Mouse (Mus musculus) frontal cortex, adult 2 months (tissue): ENCODE measurements around the gene Timm10. TPM values are rescaled to one million over a fixed set of nuclear protein-coding genes. Genes with fewer than 3 reads are reported as not detected.
A peak's percentile ranks its signal among the peaks of the same experiment; 100 is the strongest.
"Not testable (repeated sequence)": the region's sequence is repeated elsewhere in the genome, so short reads cannot be mapped to it uniquely, and the experiment has no call there.

Experiments
- DNase-seq, 2 experiments: peaks; one replicate each; pipeline ENCODE4 v3.0.0; 2022; ENCODE audit warnings: low spot score in 1 of 2; ENCODE audit errors: extremely low spot score in 1 of 2
- polyA plus RNA-seq: library from polyadenylated mRNA; depleted of rRNA; stranded (reverse); fragments of >200 nt; gene quantifications from 2 replicates; pipeline ENCODE4 v1.2.3, GENCODE M21; 2012; rRNA removed

Timm10 gene
- 86.2 and 96.6 TPM in 2 replicates for polyA plus RNA-seq

DNA sequence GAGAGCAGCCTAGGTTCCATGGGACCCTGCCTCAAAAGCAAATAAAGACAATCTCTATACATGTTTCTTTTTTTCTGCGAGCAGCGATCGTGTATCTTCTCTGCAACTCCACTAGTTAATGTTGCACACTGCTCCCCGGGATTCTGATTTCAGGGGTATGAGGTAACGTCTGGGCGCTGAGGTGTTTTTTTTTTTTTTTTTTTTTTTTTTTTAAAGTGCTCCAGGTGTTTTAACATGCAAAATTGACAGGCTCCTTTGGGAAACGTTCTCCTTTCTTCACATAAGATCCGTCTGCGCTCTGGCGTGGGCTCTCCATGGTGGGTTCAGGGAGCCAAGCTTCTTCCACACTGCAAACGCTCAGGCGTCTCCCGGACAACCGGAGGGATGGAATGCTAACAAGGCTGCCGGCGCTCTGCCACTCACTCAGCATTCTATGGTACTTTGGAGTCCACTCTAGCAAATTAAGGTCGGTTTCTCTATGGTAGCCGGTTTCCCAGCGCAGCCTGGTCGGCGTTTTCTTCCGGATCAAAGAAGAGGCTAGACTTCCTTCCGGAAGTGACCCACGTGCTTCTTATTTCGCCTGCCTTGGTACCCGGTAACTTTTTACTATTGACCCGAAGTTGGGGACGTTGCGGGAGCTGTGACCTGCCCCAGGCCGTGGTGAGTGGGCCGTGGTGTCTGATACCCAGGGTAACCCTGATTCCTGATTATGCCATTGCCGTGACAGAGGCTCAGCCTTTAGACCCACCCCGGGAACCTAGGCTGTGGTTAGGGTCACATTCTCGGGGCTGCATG is at the start of gene Timm10:
Gene Timm10 (plus strand): TSS at position 510 of the 795 bp plus-strand sequence.
- DNase-seq, result peak; percentile 88 to 95

DNA sequence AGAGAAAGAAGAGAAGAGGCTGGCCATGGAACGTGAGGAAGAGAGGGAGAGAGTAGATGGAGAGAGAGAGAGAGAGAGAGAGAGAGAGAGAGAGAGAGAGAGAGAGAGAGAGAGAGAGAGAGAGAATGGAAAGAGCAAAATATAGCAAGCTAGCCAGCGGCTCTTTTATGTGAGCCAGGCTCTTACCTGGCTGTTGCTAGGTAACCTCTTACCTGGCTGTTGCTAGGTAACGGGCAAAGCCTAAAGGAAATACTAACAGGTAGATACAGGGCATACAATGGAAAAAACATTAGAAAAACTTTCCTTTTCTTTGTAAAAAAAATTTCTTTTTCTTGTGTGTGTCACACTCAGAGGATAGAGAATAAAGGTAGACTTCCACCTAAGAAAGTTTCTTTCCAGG is 49.1 kb upstream of the Timm10 start:
- no peak for DNase-seq

DNA sequence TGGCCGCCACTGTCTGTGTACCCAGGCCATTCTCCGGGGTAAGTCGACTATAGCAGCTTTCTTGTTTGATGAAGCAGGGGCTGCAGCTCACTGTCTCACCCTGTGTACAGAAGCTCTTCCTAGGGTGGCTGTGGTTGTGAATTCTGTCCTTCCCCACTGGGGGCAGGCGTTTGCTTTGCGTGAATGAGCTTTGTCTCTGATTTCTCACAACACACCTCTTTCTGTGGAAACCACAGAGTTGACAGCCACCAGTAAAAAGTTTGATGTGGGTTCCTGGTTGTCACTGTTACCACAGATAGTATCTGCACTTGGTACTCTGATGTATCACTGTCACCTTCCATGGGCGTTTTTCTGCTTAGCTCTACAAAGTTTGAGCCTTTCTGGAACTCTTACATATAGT is 47.6 kb upstream of the Timm10 start:
- DNase-seq, result no peak

DNA sequence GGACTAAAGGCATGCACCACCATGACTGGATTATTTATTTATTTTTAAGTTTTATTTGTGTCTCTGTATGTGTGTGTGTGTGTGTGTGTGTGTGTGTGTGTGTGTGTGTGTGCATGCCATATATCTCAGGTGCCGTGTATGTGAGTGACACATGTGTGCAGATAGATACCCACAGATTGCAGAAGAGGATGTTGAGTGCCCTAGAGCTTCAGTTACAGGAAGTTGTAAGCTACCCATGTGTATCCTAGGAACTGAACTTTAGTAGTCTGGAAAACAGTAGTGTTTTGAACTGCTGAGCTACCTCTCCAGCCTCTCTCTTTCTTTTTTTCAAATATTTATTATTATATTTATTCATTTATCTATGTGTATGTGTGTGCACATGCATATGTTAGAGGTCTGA is 43.5 kb upstream of the Timm10 start:
- DNase-seq, result no peak

DNA sequence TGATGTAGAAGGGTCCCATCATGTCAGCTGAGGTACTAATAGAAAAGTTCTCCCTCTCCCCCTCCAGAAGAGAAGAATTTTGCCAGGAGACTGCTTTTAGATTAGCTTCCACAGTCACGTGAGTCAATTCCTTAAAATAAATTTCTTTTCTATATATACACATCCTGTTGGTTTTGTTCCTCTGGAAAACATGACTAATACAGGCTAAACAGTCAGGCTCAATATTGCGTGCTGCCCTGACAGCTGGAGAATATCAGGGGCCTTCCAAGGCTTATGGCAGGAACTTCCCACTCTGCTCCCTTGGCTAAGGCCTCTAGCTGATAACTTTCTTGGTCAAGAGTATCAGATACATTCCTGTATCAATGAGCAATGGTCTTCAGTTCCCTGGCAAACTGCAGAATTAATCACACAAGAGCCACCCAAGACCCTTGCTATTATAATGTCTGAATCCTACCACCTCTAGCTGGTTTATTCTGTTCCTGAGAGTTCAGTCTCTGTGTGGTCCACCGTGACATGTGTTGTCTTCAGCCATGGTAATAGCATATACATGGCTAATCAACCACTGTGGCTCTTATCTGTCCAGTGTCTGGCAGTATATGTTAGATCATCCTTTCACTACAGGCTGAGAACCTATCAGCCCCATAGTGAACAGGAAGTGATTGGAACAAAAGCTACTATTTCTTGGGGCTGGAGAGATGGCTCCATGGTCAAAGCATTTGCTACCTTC is 42.8 kb upstream of the Timm10 start:
- DNase-seq, result peak in 1 of 2 experiments; percentile 6

DNA sequence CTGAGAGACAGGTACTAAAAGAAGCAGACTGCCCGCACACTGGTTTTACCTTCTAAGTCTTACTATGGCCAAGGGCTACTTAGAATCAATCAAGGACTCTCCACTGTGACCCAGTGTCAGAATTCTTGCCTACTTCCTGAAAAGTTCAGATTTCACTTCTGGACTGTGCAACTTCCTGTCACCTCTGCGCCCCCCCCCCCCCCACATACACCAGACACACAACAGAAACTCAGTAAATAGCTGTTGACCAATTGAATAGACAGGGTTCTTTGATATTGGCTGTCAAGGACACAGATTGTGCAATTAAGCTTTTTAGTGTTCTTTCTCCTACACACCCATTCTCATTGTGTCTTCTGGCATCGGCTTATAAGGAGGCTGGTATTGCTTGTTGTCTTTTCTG is 38.5 kb upstream of the Timm10 start:
- no peak for DNase-seq

DNA sequence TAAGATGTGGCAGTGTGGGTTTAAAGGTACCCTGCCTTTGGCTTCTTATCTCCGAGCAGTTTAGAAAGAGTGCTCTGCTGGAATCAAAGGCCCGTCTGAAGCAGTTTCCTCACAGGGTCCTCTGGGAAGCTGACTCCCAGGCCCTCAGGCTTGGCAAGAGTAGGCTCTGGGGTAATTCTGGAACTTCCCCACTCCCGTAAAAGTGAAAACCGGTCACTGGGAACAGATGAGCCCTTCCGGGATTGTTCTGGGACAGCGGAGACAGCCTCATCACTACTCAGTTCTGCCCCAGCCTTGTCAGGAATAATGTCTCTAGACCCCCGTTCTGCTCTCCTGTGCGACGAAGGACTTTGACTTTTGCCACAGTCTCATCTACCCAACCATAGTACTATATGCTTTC is 36.4 kb upstream of the Timm10 start:
- no peak for DNase-seq

DNA sequence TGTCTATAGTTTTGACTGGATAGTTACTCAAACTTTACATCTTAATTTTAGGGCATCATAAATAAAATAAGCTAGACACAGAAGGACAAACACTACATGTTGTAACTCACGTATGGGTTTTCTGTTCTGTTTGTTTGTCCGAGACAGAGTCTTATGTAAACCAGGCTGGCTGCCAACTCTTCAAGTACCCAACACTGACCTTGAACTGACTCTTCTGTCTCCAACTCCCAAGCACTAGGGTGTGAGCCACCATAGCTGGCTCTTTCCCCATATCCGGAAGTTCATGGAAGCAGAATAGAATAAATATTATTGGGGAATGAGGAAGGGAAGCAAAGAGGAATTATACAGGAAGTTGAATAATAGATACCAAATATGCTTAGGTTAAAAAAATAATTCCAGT is 34.3 kb upstream of the Timm10 start:
- DNase-seq, result no peak

DNA sequence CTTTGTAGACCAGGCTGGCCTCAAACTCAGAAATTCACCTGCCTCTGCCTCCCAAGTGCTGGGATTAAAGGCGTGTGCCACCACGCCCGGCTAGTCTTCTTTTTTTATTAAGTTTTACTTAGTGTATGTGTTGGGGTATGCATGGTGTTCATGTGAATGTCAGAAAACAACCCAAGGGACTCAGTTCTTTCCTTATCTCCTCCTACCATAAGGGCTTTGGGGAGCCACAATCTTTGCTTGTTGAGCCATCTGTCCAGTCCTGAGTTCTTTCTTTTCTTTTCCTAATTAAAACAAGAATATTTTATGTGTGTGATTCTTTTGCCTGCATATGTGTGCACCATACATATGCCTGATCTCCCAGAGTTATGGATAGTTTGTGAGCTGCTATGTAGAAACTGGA is 33.6 kb upstream of the Timm10 start:
- no peak for DNase-seq

DNA sequence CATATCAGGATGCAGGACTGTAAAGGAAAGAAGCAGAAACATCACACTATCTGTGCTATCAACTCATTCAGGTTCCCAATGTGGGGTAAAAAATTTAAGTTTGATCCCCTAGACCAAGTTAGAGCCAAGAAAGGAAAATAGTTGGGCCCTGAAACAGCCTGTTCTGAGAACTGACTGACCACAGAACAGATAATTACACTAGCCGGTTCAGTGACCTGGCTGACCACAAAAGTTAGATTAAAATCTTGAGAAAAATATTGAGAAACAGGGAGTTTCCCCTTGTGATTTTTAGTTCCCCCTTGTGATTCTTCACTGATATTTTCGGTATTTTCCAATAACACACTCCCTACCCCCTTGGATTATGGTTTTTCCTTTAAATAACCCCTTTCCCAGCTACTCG is 32.9 kb upstream of the Timm10 start:
- no peak for DNase-seq

DNA sequence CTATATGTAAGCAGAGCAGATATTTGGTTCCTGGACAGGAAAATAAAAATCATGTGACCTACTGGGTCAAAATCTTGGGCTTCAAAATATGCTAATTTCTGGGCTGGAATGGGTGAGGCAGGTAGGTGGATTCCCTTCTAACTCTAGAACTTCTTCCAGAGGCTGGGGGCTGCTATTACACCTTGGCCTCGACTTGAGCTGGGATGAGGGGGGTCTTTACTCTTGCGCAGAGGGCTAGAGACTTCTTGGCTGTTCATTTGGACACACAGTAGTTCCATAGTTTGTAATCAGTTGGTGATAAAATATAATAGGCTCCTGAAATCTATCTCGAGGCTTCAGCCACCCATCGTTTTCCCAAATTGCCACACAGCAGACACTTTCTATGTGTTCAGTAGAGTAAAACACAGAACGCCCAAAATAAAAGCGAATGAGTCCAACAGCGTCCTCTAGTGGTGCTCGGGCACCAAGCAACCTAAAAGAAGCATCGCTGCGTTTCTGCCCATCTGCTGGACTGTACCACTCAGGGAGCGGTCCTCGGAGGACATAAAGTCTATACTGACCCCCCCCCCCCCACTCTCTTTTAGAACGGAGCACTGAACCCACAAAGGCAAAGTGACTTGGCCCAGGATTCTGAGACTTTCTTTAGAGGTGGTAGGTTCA is 28.8 kb upstream of the Timm10 start:
- peak; percentile 78 to 93 for DNase-seq

DNA sequence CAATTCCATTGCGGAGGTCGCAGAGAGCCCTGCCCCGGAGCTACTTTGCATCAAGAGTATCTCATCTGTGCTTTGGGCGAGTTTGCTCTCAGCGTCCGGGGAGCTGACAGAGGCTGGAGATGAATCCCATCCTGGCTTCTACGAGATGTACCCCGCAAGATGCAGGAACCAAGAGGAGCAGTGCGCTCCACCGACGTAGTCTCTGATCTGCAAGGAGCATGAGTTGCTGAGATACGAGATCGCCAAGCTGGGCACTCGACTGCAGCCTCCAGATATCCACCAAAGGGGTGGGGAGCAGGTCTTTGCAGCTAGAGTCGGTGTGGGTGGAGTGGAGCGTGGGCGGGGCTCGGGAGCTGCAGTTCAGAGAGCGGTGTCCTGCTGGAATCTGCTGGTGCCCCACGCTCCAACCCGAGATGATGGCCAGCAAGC is 28.3 kb upstream of the Timm10 start, which contains the start of gene Ube2l6:
Gene Ube2l6 (plus strand): TSS at position 336 of the 429 bp plus-strand sequence.
- DNase-seq, result peak; percentile 63 to 75

DNA sequence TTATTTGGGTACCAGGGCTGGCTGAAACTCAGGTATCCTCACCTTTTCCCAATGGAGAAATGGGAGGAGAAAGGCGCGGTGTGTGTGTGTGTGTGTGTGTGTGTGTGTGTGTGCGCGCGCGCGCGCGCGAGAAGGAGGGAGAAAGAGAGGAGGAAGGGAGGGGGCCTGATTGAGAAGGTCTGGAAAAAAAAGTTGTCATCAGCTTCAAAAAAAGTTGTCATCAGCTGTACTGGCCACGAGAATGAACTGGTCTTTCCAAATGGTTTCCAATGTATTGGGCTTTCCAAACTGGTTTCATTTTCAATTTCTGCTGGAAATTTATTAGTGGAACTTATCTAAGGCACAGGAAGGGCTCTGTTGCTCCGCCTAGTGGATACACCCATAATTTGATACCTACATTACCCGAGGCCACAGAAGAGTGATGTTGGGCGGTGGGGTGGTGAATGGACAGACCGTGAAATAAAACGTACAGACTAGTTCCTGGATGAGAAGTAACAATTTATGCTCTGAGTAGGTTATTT is 27.7 kb upstream of the Timm10 start:
- peak; percentile 41 to 82 for DNase-seq

DNA sequence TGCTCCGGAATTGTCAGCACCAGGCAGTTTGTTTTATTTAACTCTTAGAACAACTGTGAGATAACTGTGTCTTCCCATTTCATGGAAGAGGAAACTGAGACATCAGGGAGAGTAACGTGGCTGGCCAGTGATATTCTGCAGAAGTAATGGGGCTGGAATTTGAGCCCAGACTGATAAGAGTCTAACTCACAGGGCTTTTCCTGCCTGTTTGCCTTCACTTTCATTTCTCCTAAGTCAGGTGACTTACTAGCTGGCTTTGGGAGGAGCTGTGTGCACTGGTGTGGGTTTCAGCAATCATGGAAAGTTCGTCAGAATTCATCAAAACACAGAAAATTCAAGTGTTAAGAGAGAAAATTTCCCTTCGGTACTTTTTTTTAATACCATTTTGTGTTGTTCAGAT is 26.5 kb upstream of the Timm10 start:
- DNase-seq, result no peak

DNA sequence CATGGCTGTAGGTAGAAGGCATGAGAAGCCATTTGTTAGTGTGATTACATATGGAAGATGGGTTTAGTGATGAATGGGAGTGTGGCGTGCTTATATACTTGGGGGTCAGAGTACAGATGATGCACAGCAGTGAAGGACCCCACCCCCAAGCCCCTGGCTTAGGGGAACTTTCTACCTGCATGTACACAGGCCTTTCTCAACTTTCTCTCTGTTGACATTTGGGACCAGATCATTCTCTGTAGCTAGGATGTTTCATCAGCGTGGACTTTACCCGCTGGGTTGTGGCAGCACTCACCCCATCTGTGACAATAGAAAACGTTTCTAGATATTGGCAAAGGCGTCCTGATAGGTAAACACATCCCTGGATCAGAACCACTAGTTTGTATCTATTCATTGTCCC is 25.6 kb upstream of the Timm10 start:
- not testable (repeated sequence) for DNase-seq

DNA sequence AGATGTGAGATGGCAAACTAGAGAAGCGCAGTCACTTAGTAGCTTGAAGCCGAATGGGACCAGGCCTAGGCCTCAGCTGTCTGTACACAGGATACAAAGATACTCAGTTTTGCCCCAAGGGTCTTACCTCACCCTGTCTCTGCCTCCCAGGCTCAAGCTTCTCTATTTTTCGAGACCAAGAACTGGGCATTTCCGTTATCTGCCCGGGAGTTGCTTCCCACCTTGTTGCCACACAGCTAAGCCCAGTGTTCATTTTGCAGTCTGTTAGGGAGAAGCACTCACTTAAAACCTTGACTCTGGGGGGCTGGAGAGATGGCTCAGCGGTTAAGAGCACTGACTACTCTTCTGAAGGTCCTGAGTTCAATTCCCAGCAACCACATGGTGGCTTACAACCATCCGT is 22.8 kb upstream of the Timm10 start:
- no peak for DNase-seq

DNA sequence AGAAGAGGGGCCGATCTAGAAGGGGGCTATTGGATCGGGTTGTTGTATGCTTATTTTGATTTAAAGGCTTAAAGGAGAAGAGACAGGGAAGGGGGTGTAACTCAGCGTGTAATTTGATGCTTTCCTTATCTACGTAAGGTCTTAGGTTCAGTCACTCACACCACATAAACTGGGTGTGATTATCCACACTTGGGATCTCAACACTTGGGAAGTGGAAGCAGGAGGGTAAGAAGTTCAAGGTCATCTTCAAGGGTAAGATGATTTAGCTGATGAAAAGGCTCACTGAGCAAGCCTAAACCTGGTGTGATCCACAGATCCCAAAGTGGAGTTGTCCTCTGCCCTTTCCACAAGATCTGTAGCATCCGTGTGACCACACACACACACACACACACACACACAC is 20.3 kb upstream of the Timm10 start:
- no peak for DNase-seq

DNA sequence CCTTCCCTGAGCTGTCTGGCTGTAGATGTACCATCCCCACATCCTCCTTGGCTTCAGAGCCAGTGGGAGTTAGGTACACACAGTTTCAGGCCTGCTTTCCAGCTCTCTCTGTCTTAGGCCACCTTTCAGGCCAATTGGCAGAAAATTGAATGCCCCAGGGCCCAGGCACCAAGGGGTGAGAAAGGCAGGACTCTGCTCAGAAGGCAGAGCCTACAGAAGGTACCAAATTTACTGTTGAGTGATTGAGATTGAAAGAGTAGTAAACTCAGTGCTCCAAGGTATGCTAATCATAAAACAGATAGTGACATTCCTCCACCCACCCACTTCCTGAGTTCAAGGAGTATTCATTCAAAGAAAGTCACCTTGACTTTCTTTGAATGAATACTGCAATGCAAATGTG is 17.5 kb upstream of the Timm10 start:
- DNase-seq, result no peak

DNA sequence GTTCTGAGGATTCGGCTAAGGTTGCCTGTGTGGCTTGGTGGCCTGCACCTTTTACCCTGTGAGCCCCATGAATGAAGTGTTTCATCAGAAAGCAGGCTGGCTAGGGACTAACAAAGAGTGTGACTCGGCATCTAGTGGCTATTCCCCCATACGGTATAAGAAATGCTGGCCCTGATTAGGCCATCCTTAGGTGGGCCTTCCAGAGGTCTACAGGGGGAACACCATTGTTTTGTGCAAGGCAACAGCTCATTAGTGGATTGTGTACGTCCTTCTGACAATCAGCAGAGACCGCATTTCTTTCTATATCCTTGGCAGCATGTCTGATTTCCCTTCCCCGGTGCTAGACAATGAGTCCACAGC is 16.3 kb upstream of the Timm10 start:
- DNase-seq, result no peak

DNA sequence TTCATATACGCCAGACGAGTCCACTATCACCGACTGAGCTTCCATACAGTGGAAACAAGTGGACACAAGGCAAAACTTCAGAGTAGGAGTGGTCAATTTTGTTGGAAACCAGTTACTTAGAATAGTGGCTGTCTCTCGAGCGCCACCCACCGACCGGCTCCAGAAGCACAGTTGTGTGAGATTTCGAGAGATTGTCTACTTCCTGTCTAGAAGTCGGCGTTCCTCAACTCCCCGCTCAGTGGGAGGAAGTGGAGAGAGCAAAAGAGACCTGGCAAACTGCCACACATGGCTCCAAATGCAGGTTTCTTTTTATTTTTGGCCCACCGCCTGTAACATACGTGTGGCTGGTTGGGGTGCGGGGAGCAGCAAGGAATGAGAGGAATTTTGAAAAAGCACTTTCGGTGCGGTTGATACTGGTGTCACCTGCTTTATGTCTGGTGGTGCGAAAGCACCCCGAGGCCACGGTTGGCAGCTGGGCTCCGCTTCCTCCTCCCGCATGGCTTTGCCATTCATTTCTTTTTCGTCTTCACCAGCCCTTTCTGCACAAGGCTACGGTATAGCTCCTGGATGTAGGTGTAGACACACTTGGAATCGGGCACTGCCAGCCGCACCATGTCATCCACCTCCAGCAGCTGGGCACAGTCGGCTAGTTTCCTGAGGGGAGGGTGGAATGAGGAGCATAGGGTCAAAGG is 15.8 kb upstream of the Timm10 start:
- DNase-seq, result peak; percentile 81 to 94

DNA sequence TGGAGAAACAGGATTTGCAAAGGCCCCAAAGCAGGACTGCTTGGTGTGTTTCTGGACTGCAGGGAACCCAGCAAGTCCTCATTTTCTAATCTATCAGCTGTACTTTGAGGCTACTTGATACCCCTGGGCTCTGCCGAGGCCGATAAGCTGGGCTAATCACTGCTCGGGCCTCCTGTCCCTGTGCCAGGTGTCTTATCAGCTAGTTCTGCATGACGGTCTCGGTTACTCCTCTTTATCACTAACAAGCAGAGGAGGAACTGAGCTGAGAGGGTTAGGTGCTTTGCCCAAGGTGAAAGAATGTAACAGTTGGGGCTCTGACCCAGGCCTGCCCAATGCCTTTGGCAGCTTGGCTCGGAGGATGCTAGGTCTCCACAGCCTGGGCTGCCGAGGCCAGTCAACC is 14.9 kb upstream of the Timm10 start:
- DNase-seq, result no peak
